Mouse (Mus musculus) granulocyte monocyte progenitor cell, adult 5-6 weeks (primary cell): ENCODE data around the gene Myof. TPM values are rescaled to one million over a fixed set of nuclear protein-coding genes. Genes with fewer than 3 reads are reported as not detected.

ENCODE experiments used
- ATAC-seq: replicated peaks from 2 replicates; pipeline ENCODE4 v1.8.0; 2016; ENCODE audit warnings: mild to moderate bottlenecking, moderate TSS enrichment, inconsistent platforms; ENCODE audit not compliant: poor library complexity, severe bottlenecking
- total RNA-seq, 2 experiments: library from RNA; stranded (forward) in 1 of 2; stranded (reverse) in 1 of 2; fragments of 200-712, 200-1000 nt in 1 of 2; fragments of >200 nt in 1 of 2; fragmentation: Nextera tagmentation in 1 of 2; gene quantifications; 2 replicates each; pipeline ENCODE4 v1.2.3; 2014 to 2017

Gene Myof
- total RNA-seq, 2 experiments from 2014 or later: 1.0 to 6.7 TPM

- peak; percentile 65; the same call in 1 of the 2 replicates for ATAC-seq
These were observed 156.8 kb downstream of the Myof start for GRCm38 (mm10) chr19:37886355-37887120.

- no peak for ATAC-seq
These were observed 161.8 kb downstream of the Myof start for GRCm38 (mm10) chr19:37881431-37882081.

- no peak for ATAC-seq
These were observed 165.7 kb downstream of the Myof start for GRCm38 (mm10) chr19:37877511-37878167.

- peak; percentile 98 for ATAC-seq
These were observed 166.7 kb downstream of the Myof start for GRCm38 (mm10) chr19:37876605-37877245.

GRCm38 (mm10) chr19:37873499-37873898 lies 169.9 kb downstream of the Myof start:
- no peak for ATAC-seq

- ATAC-seq: no peak
These were observed 175.8 kb downstream of the Myof start for GRCm38 (mm10) chr19:37867592-37867991.

- no peak for ATAC-seq
These were observed 176.4 kb downstream of the Myof start for GRCm38 (mm10) chr19:37866994-37867393.

- no peak for ATAC-seq
These were observed 182.2 kb downstream of the Myof start for GRCm38 (mm10) chr19:37861171-37861570.

GRCm38 (mm10) chr19:37860267-37860666 lies 183.1 kb downstream of the Myof start:
- no peak for ATAC-seq

- no peak for ATAC-seq
These were observed 184.8 kb downstream of the Myof start for GRCm38 (mm10) chr19:37858406-37859081.

- no peak for ATAC-seq
These were observed 191.3 kb downstream of the Myof start for GRCm38 (mm10) chr19:37852056-37852455.

GRCm38 (mm10) chr19:37851590-37852038 lies 191.8 kb downstream of the Myof start:
- no peak for ATAC-seq

Other genes with a start within 250 kb of the Myof start
- 16.1 and 21.4 TPM in 2 replicates for gene Cep55, start 11.4 kb upstream of the Myof start, total RNA-seq (2014; fragmentation: Nextera tagmentation)
- gene Cep55, start 11.4 kb upstream of the Myof start, total RNA-seq (2017): 57.7 and 60.0 TPM in 2 replicates
- gene Ffar4, start 53.5 kb upstream of the Myof start, total RNA-seq (2014; fragmentation: Nextera tagmentation): not detected in 2 replicates
- 0.47 TPM in 1 of 2 replicates, not detected in the other for gene Ffar4, start 53.5 kb upstream of the Myof start, total RNA-seq (2017)
- gene Rbp4, start 81.7 kb upstream of the Myof start, total RNA-seq (2014; fragmentation: Nextera tagmentation): not detected in 2 replicates
- not detected in 2 replicates for gene Rbp4, start 81.7 kb upstream of the Myof start, total RNA-seq (2017)
- gene Pde6c, start 89.2 kb upstream of the Myof start, total RNA-seq (2014; fragmentation: Nextera tagmentation): not detected in 2 replicates
- gene Pde6c, start 89.2 kb upstream of the Myof start, total RNA-seq (2017): not detected in 2 replicates
- 23.0 and 36.0 TPM in 2 replicates for gene Fra10ac1, start 180.6 kb upstream of the Myof start, total RNA-seq (2014; fragmentation: Nextera tagmentation)
- 41.0 and 45.0 TPM in 2 replicates for gene Fra10ac1, start 180.6 kb upstream of the Myof start, total RNA-seq (2017)
- gene Lgi1, start 221.0 kb upstream of the Myof start, total RNA-seq (2014; fragmentation: Nextera tagmentation): 2.4 TPM in 1 of 2 replicates, not detected in the other
- 0.39 TPM in 1 of 2 replicates, not detected in the other for gene Lgi1, start 221.0 kb upstream of the Myof start, total RNA-seq (2017)